Mouse (Mus musculus): ENCODE data around the gene Cplx1.

Cplx1 gene

GRCm38 (mm10) chr5:108549489-108550206, at the start of gene Cplx1:
Gene Cplx1 (minus strand): TSS chr5:108550024.
- no peak for DNase-seq (ENCODE audit: low read depth)

GRCm38 (mm10) chr5:108581361-108581891, 31.6 kb upstream of the Cplx1 start:
- no peak for DNase-seq (ENCODE audit: low read depth)

GRCm38 (mm10) chr5:108573054-108573453, 23.2 kb upstream of the Cplx1 start:
- DNase-seq (ENCODE audit: low read depth) = no peak

- no peak for DNase-seq (ENCODE audit: low read depth)
These were observed 21.2 kb upstream of the Cplx1 start for GRCm38 (mm10) chr5:108570991-108571390.

- DNase-seq (ENCODE audit: low read depth) = no peak
These were observed 17.3 kb upstream of the Cplx1 start for GRCm38 (mm10) chr5:108567104-108567503.

DNA sequence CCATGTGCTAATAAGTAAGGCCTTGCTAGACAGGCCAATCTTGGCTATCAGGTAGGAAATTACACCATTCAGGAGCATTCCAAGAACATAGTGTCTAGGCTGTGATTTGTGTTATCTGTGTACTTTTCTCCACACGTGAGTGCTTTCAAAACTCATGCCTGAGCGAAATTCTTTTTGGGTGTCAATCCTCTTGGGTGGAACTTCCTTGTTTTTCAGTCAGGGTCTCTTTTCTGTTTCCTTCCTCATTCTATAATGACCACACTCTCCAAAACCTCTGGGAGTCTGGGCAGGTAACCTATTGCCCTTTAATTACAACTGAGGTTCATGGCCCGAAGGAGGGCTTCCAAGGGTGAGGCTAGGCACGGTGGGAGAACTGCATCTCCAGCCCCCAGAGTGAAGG, 16.7 kb upstream of the Cplx1 start:
- no peak for DNase-seq (ENCODE audit: low read depth)

DNA sequence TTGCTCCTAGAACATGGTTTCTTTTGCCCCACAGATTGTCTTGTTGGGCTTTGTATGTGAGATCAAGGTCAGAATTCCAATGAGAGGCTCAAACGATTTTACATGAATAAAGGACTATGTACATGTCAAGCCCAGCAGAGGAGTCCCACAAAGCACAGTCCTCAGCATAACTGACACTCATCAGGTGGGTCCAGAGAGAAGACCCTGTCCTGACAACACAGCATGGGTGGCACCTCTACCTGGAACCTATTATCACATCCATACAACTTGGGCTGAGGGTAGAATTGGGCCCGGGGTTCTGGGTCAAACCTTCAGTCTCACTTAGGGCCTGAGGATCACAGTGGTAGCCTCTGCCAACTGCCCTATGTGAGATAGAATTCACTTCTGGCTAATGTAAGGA, 15.6 kb upstream of the Cplx1 start:
- no peak for DNase-seq (ENCODE audit: low read depth)

GRCm38 (mm10) chr5:108564346-108564745, 14.5 kb upstream of the Cplx1 start:
- no peak for DNase-seq (ENCODE audit: low read depth)

- no peak for DNase-seq (ENCODE audit: low read depth)
These were observed 12.7 kb upstream of the Cplx1 start for GRCm38 (mm10) chr5:108562483-108562882.

DNA sequence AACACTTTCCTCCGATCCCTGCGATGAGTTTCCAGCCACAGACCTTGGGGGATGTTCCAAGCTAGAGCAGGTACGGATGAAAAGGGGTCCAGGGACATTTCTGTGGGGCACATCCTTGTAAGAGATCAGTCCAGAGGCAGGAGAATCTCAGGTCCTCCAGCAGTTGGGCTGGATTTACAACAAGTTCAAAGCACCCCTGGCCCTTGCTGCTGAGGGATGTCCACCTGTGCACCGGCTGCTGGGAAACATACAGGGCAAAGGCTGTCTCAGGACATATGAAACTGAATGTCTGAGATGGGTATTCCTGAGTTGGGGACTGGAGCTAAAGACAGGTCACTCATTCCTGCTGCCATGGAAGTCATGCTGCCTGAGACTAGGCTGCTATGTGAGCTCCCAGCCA, 7.2 kb upstream of the Cplx1 start:
- no peak for DNase-seq (ENCODE audit: low read depth)

GRCm38 (mm10) chr5:108554041-108554440, 4.2 kb upstream of the Cplx1 start:
- no peak for DNase-seq (ENCODE audit: low read depth)

DNA sequence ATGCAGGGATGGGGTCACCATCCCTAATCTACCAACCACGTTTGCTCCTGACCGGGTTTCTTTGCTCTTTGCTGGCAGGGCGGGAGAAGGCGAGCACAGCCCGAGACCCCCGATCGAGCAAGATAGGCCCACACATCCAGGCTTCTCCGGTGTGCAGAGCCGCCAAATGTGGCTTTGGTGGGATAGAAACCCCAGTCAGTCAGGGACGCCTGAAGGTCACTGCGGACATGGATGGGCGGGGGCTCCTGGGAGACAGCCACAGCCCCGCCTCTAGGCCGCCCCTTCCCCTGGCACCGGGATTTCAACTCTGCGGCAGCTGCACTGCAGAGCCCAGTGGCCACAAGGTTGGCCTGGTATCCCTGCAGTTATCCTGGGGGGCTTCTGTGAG, 377 bp upstream of the Cplx1 start:
- no peak for DNase-seq (ENCODE audit: low read depth)

DNA sequence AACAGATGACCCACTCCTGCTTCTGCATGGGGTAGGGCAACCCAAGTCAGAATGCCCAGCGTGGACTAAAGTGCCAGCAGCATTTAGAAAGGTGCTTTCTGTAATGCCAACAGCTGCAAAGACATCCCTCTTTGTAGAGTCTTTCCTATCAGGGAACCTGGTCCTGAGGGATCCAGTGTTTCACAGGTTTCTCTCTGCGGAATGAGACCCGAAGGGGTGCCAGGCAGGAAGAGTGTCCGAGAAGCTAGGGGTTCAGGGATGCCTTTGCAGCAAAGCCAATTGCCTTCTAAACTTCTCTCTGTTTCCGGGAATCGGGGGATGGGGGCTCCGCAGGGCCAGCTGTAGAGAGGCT, 711 bp downstream of the Cplx1 start:
- DNase-seq (ENCODE audit: low read depth) = no peak

DNA sequence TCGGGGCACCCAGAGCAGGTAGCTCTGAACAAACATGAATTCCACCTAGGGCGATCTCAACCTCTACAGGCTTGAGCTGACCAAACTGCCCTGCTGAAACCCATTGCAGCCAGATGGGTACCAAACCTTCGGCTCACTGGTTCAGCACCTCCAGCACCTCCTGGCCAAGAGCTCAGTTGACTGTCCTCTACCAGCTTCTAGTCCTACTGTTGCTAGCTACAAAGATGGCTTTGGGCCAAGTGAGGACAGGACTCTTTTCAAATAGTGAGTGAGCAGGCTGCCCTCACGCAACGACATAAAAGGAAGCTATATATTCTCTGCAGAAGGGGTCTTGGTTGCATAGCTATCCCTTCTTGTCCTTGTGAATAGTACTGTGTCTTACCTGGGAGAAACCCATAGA, 2.2 kb downstream of the Cplx1 start:
- DNase-seq (ENCODE audit: low read depth) = no peak

DNA sequence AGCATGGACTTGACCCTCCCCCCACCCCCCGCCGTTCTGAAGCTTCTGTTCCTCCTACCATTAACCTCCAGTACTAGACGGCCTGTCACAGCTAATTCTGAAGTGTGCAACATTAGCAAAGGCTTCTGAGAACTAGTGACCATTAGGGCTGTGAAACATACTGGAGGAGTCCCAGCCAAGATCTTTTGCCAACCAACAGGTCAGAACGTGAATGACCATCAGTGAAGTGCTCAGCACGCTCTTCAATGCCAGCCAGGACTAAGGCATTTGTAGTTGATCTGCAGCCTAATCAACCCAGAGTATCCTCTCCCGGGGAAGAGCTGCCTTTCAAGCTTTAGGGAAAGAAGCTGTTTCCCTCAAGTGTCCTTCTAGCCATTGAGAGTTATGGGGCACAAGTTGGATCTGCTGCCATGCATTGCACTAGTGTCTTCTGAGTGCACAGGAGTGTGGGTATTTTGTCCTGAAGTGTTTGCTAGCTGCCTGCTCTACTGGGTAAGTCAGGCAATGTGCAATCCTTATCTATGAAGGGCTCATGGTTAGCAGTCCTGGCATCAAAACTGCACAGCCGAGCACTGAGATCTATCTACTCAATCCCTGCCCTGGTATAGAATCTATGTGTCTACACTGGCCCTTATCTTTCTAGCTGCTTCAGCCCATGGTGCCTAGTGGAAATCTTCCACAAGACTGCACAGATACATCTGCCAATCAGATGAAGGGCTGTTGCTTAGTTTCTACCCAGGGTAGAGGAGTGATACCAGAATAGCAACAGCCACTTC, 6.1 kb downstream of the Cplx1 start:
- DNase-seq (ENCODE audit: low read depth) = no peak

DNA sequence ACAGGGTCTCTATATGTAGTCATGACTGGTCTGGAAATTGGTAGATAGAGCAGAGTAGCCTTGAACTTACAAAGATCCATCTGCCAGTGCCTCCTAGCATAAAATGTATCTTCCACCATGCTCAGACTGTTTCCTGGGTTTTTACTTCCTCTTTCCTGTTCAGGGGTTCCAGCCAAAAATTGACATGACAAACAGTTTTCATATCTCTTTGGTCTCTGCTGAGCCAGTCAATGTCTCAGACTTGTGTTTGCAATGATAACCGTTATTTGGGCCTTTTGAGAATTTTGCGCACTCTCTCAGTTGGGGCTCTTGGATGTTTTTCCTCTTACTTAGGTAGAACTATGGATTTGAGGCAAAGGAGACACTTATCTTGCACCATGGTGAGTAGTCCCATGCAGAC, 15.6 kb downstream of the Cplx1 start:
- no peak for DNase-seq (ENCODE audit: low read depth)

GRCm38 (mm10) chr5:108522597-108522996, 27.2 kb downstream of the Cplx1 start:
- no peak for DNase-seq (ENCODE audit: low read depth)

DNA sequence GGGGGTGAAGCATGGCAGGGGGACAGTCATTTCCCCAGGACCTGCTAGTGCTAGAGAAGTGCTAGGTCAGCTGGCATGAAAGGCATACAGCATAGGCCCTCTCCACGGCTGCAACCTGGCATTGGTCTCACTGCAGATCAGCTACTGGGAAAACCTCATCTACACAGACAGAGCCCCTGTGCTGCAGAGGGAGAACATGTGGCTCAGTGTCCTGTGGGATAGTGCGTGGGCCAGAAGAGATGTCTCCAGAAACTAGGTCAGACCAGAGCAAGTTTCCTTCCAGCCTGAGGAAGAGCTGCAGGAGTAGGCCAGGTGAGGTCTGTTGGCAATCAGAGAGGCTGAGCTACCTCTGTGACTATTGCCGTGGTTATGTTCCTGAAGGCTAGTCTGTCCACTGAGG, 27.9 kb downstream of the Cplx1 start:
- no peak for DNase-seq (ENCODE audit: low read depth)

DNA sequence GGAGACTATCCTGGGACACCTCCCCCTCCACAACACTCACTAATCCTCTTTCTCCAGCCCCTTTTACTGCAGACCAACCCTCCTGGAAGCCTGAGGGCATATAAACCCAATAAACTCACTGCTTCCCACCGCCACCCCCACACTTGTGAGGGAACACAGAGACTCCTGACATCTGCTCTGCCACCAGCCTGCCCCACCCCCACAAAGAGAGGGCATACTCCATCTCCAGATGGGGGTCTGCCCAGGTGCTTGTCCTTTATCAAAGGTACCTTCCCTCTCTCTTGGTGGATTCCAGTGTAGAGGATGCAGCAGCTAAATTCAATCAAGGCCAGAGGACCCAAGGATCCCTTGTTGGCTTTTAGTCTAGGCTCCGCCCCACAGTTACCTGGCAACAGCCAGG, 28.8 kb downstream of the Cplx1 start:
- no peak for DNase-seq (ENCODE audit: low read depth)

GRCm38 (mm10) chr5:108520153-108520552, 29.7 kb downstream of the Cplx1 start:
- no peak for DNase-seq (ENCODE audit: low read depth)

DNA sequence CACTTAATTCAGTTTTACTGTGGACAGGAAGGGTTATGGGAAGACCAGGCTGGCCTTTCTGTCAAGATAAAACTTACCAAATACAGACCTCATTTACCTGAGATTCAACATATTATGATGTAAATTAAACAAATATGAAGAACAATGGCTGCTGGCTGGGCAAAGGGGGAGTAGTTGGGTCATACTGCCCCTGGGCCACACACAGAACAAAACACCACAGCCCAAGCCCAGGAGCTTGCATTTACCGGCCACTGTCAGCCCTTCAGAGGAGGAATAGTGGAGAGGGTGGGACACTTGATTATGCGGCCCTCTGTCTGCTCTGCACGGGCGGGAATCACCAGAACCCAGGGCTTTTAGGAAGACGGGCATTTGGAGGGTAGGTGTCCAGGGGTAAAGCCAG, 30.9 kb downstream of the Cplx1 start:
- DNase-seq (ENCODE audit: low read depth) = no peak

GRCm38 (mm10) chr5:108518106-108518885, 31.5 kb downstream of the Cplx1 start:
- no peak for DNase-seq (ENCODE audit: low read depth)

DNA sequence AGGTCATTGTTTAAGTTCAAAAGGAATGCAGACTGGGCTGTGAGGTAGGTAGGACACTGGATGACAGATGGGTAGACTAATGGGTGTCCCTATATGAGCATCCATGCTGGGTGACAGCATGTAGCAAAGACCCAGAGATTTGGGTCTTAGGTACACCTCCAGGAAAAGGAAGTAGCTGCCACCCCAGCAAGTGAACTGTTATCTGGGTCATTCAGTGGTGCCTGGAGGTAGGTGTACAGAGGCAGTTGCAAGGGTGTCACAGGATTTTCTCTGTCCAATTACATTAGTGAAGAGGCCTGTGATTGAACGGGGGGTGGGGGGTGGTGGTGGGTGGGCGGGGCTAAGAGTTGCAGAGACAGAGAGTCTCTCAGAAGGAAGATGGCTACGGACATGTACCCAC, 33.2 kb downstream of the Cplx1 start:
- no peak for DNase-seq (ENCODE audit: low read depth)

Data from naive thymus-derived CD4-positive, alpha-beta T cell, adult 2 months (primary cell).